Mouse (Mus musculus): ENCODE data around the gene Gm29666. TPM values are rescaled to one million over a fixed set of nuclear protein-coding genes. Genes with fewer than 3 reads are reported as not detected.

The Gm29666 gene
- 0.56 and 0.57 TPM in 2 replicates for polyA plus RNA-seq (2015; fragmentation: Nextera tagmentation; extraction: Ambion mirVana)

DNA sequence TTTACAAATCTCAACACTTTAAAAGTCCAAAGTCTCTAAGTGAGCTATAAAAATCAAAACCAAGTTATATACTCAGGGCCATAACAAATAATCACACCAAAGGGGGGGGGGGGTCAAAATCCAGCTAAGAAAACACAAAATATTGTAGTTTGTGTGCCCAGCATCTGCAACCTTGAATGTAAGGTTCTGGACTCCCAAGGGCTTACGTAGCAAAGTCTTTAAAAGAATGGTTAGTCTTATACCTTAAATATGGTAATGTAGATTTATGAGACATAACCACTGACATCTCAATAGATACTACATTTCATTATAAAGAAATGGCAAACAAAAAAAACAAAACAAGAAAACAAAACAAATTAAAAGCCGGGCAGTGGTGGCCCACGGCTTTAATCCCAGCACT, at the start of gene Gm29666:
Gene Gm29666, minus strand, starts transcription at position 101 of the 400 bp plus-strand sequence.

DNA sequence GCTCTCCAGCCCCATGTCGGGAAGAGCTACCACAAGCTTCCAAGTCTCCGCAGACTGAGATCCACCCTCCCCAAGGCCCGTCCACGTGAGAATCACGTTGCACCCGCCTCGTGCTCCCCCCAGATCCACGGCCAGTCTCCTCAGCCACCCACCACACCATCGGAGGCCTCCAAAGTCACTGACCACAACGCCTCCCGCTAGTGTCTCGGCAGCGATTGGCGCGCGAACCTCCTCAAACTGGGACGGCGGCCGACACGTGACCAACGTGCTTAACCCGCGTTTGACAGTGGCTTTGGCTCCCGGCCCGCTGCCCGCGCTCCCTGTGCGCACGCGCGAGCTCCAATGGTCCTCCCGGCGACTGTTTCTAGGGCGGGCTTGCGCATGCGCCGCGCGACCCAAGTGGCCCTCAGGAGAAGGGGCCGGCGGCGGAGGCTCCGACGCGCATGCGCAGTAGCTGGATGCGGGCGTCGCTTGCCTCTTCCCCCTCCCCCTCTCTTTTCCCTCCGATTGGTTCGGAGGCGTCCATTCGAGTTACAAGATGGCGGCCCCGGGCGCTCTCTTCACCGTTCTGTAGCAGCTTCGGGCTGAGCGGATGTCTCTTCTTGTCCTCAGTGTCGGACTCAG, 3.2 kb upstream of the Gm29666 start, which contains the start of gene Nup50:
Gene Nup50, plus strand, starts transcription at position 528 of the 624 bp plus-strand sequence.

Other genes starting within 250 kb of the Gm29666 start
- gene Arhgap8, start 200.0 kb downstream of the Gm29666 start, polyA plus RNA-seq (2015; fragmentation: Nextera tagmentation; extraction: Ambion mirVana): 0.93 and 1.1 TPM in 2 replicates
- gene Phf21b, start 64.0 kb downstream of the Gm29666 start, polyA plus RNA-seq (2015; fragmentation: Nextera tagmentation; extraction: Ambion mirVana): 0.04 and 0.07 TPM in 2 replicates
- gene Nup50, start 3.4 kb upstream of the Gm29666 start, polyA plus RNA-seq (2015; fragmentation: Nextera tagmentation; extraction: Ambion mirVana): 23.2 and 25.2 TPM in 2 replicates
- gene 5031439G07Rik, start 68.5 kb upstream of the Gm29666 start, polyA plus RNA-seq (2015; fragmentation: Nextera tagmentation; extraction: Ambion mirVana): 2.9 and 4.2 TPM in 2 replicates
- gene Upk3a, start 97.1 kb upstream of the Gm29666 start, polyA plus RNA-seq (2015; fragmentation: Nextera tagmentation; extraction: Ambion mirVana): not detected in 2 replicates
- gene Fam118a, start 108.9 kb upstream of the Gm29666 start, polyA plus RNA-seq (2015; fragmentation: Nextera tagmentation; extraction: Ambion mirVana): 8.6 and 12.5 TPM in 2 replicates
- 0.06 and 0.16 TPM in 2 replicates for gene Smc1b, start 211.9 kb upstream of the Gm29666 start, polyA plus RNA-seq (2015; fragmentation: Nextera tagmentation; extraction: Ambion mirVana)
- not detected in 2 replicates for gene Ribc2, start 212.0 kb upstream of the Gm29666 start, polyA plus RNA-seq (2015; fragmentation: Nextera tagmentation; extraction: Ambion mirVana)